Comparison of ENCODE assay signal across 26 mouse cellular contexts in genomic region chr19:16007131-16007530, GRCm38 (mm10). TPM values are rescaled to one million over a fixed set of nuclear protein-coding genes. Genes with fewer than 3 reads are reported as not detected.
DNase-seq lines count a peak whose midpoint lies in the region; ATAC-seq and TF ChIP-seq lines count a peak whose summit lies in the region.
"Had no signal": no experiment of that assay in that cellular context is flagged by ENCODE, and none has a peak within 500 bp of the region (broad histone marks: within the 10 kb centered on the region; RNA-seq: fewer than 3 reads in every experiment).

No protein-coding gene starts in this region.

- no peaks in the 10 kb centered on the region for H3K27me3 ChIP-seq in thymus, adult 2 months (ENCODE audit: control insufficient read depth, insufficient read depth, low read length)
- H3K27me3 ChIP-seq: embryonic facial prominence, embryonic 13.5 days; forebrain, embryonic 15.5 days; intestine, embryonic 15.5 days; limb, embryonic 13.5 days; lung, embryonic 15.5 days had no signal

- no peak overlapping the region for H3K27ac ChIP-seq in thymus, adult 2 months (ENCODE audit: control insufficient read depth, insufficient read depth, low read length)
- H3K27ac ChIP-seq: embryonic facial prominence, embryonic 13.5 days; forebrain, embryonic 10.5 days; forebrain, embryonic 15.5 days; gastrocnemius, adult 2 months; hindbrain, postnatal 0 days; intestine, embryonic 15.5 days; limb, embryonic 13.5 days; lung, embryonic 15.5 days; midbrain, embryonic 10.5 days had no signal

- TF ChIP-seq CTCF in thymus, adult 2 months (IDR thresholded peaks at IDR 0.05; ENCODE audit: borderline replicate concordance, control insufficient read depth, extremely low read depth, insufficient read depth, low read length, poor library complexity), result no peak

- 92% methylated on average over 8 of the region's 8 CpGs for WGBS in thymus, adult 2 months

- no peaks in the 10 kb centered on the region for H3K4me1 ChIP-seq in thymus, adult 2 months (replicated peaks; ENCODE audit: control insufficient read depth, insufficient read depth, low read length)
- H3K4me1 ChIP-seq: embryonic facial prominence, embryonic 13.5 days; forebrain, embryonic 15.5 days; intestine, embryonic 15.5 days; limb, embryonic 13.5 days; lung, embryonic 15.5 days had no signal

- ATAC-seq in frontal cortex, adult (ENCODE audit: low TSS enrichment), result peak; percentile 98
- ATAC-seq: forebrain, embryonic 15.5 days; hindbrain, postnatal 0 days; intestine, embryonic 15.5 days; midbrain, embryonic 16.5 days had no signal

- intact Hi-C loops in left cerebral cortex, postnatal 25 days (cut with DNase I), result no loop called here

- H3K4me3 ChIP-seq in thymus, adult 2 months (ENCODE audit: control insufficient read depth, insufficient read depth, low read length), result no peak overlapping the region
- H3K4me3 ChIP-seq: embryonic facial prominence, embryonic 13.5 days; forebrain, embryonic 10.5 days; forebrain, embryonic 15.5 days; gastrocnemius, adult 2 months; intestine, embryonic 15.5 days; limb, embryonic 13.5 days; lung, embryonic 15.5 days; midbrain, embryonic 10.5 days had no signal

- no peaks in the 10 kb centered on the region for H3K36me3 ChIP-seq in thymus, adult 2 months (ENCODE audit: control insufficient read depth, insufficient read depth, low read length)
- H3K36me3 ChIP-seq: embryonic facial prominence, embryonic 13.5 days; forebrain, embryonic 10.5 days; forebrain, embryonic 15.5 days; G1E; intestine, embryonic 15.5 days; limb, embryonic 13.5 days; lung, embryonic 15.5 days; midbrain, embryonic 10.5 days had no signal

- no peak for TF ChIP-seq POLR2A in thymus, adult 2 months (IDR thresholded peaks at IDR 0.05; ENCODE audit: control insufficient read depth, extremely low read depth, insufficient read depth, low read length, poor library complexity)

- DNase-seq in frontal cortex, postnatal 10 days (ENCODE audit: low spot score in 2 of 2), result no peak
- DNase-seq in right cerebral cortex, adult 2 months (ENCODE audit: low spot score in 2 of 2), result peak; percentile 55 to 63
- no peak for DNase-seq in right cerebral cortex, postnatal 4 days
- peak; percentile 52 to 94 for DNase-seq in left cerebral cortex, postnatal 25 days (ENCODE audit: low spot score in 2 of 2)
- DNase-seq in telencephalon, adult 2 months (ENCODE audit: low read depth, low spot score), result peak; percentile 83
- no peak for DNase-seq in thymus, adult 2 months
- DNase-seq in adrenal gland, adult 2 months, result no peak
- DNase-seq: adrenal gland, postnatal 10 days; cerebellum, adult 11 months; cerebellum, adult 9-10 months; cerebellum, postnatal 36 days; embryo, embryonic 11 days; gastrocnemius, adult 2 months; kidney, adult 2 months; thymus, postnatal 14 days had no signal

RNA-seq across cellular contexts. Expression of gene Cep78, which starts 22.3 kb away (rescaled TPM):
- 10 to 100 TPM; 10.3 to 11.6 TPM for total RNA-seq in left cerebral cortex, postnatal 25 days (2021)
- polyA plus RNA-seq in thymus, adult 2 months (2012; rRNA removed), result 3.8 and 5.2 TPM in 2 replicates
- total RNA-seq in adrenal gland, adult 2 months (2021), result 1 to 10 TPM; 6.9 to 8.8 TPM
- 4.7 and 5.7 TPM in 2 replicates for polyA plus RNA-seq in adrenal gland, adult 2 months (2012; rRNA removed)

RNA-seq across cellular contexts. Expression of gene Psat1, which starts 60.0 kb away (rescaled TPM):
- total RNA-seq in left cerebral cortex, postnatal 25 days (2021), result 100 to 1,000 TPM; 110 to 116 TPM
- 31.9 and 33.2 TPM in 2 replicates for polyA plus RNA-seq in thymus, adult 2 months (2012; rRNA removed)
- 100 to 1,000 TPM in 1 of 2 experiments, 10 to 100 TPM in 1; 33.2 to 130 TPM for total RNA-seq in adrenal gland, adult 2 months (2021)
- polyA plus RNA-seq in adrenal gland, adult 2 months (2012; rRNA removed), result 7.1 and 7.6 TPM in 2 replicates

Comparison
In these comparisons a context has a peak if more than half of its experiments do, and no peak if none do; other contexts are left out.
1. DNase-seq: peak in right cerebral cortex, adult 2 months (2 of 2), left cerebral cortex, postnatal 25 days (2 of 2) and telencephalon, adult 2 months (single experiment); none in frontal cortex, postnatal 10 days (0 of 2), right cerebral cortex, postnatal 4 days (single experiment), thymus, adult 2 months (single experiment) and adrenal gland, adult 2 months (single experiment).